Mouse (Mus musculus) cortical plate, adult 2 months (tissue): Measurements from ENCODE around the gene Spin2-ps6. TPM values are rescaled to one million over a fixed set of nuclear protein-coding genes. Genes with fewer than 3 reads are reported as not detected.
"Not testable (repeated sequence)": the region's sequence is repeated elsewhere in the genome, so short reads cannot be mapped to it uniquely, and the experiment has no call there.

Experiments used
- H3K27ac ChIP-seq: fragments of 200-500 bp; 2 replicates; pipeline ENCODE4 v1.5.1; 2012; ENCODE audit warnings: low read length, control low read depth, inconsistent platforms; ENCODE audit not compliant: insufficient read depth
- H3K4me1 ChIP-seq: fragments of 200-500 bp; 2 replicates; pipeline ENCODE4 v1.6.1; 2011; ENCODE audit warnings: low read length; ENCODE audit not compliant: control insufficient read depth, insufficient read depth
- H3K4me3 ChIP-seq: fragments of 200-500 bp; 2 replicates; pipeline ENCODE4 v1.5.1; 2011; ENCODE audit warnings: mild to moderate bottlenecking, low read length, control low read depth; ENCODE audit not compliant: insufficient read depth
- polyA plus RNA-seq: library from polyadenylated mRNA; depleted of rRNA; stranded (reverse); fragments of >200 nt; gene quantifications from 2 replicates; pipeline ENCODE4 v1.2.3, GENCODE M21; 2012; rRNA removed

The Spin2-ps6 gene
- polyA plus RNA-seq = not detected in 2 replicates

DNA sequence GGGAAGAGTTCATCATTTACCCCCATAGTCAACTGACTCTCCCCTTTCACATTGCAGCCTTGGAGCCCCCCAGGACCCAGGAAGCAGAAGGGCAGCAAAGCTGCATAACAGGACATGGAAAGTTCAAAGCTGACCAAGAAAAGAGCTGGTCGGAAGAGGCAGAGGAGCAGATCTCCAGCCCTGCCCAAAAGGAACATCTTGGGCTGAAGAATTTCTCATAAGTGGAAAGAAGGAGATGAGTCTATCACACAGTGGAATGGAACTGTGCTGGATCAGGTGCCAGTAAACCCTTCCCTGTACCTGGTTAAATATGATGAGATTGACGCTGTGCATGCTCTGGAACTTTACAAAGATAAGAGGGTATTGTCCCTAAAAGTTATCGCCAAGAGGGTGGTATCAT lies at the start of gene Spin2-ps6:
Gene Spin2-ps6 (plus strand): TSS at position 301 of the 400 bp plus-strand sequence.
- not testable (repeated sequence) for H3K4me1 ChIP-seq, H3K27ac ChIP-seq, H3K4me3 ChIP-seq

Other genes with a start within 250 kb of the Spin2-ps6 start
- gene Btbd35f12, start 78.5 kb downstream of the Spin2-ps6 start, polyA plus RNA-seq = not detected in 2 replicates